Mouse (Mus musculus): ENCODE measurements around the gene Mat2b. TPM values are rescaled to one million over a fixed set of nuclear protein-coding genes. Genes with fewer than 3 reads are reported as not detected.

The Mat2b gene
- polyA plus RNA-seq, 1 experiment, result 11.1 TPM

DNA sequence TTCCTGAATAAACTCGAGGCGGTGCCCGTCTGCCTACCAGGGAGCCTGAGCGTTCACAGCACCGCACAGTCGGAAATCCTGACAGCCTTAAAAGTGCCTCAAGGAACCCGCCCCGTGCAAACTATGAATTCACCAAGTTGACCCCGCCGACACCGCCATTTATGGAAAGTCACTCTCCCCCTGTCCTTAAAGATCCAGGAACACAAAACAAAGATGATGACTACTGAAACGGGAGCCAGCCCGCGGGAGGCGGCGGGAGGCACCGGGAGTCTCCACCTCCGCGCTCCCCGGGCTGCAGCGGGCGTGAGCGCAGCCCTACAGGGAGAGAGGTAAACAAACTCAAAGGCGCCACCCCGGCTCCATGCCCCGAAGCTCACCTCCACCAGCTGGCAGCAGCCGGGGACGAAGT lies 2.9 kb downstream of the Mat2b start:
- TF ChIP-seq POLR2A (IDR thresholded peaks at IDR 0.05; ENCODE audit: control insufficient read depth, low read depth, low read length) (no peak), CTCF (IDR thresholded peaks at IDR 0.05; ENCODE audit: control insufficient read depth, insufficient read depth, insufficient replicate concordance, low read depth, low read length) (no peak)
- Histone ChIP-seq H3K36me3 (ENCODE audit: control insufficient read depth, insufficient read depth, low read length) (no peaks in the 10 kb centered on the region), H3K27ac (ENCODE audit: control insufficient read depth, insufficient read depth, low read depth, low read length) (peak overlapping the region; percentile 76), H3K27me3 (ENCODE audit: control insufficient read depth, insufficient read depth, low read length) (no peaks in the 10 kb centered on the region), H3K4me1 (ENCODE audit: control insufficient read depth, insufficient read depth, low read length) (peaks cover 15% of the 10 kb centered on the region), H3K4me3 (ENCODE audit: control insufficient read depth, low read depth, low read length) (peak overlapping the region; percentile 95)

DNA sequence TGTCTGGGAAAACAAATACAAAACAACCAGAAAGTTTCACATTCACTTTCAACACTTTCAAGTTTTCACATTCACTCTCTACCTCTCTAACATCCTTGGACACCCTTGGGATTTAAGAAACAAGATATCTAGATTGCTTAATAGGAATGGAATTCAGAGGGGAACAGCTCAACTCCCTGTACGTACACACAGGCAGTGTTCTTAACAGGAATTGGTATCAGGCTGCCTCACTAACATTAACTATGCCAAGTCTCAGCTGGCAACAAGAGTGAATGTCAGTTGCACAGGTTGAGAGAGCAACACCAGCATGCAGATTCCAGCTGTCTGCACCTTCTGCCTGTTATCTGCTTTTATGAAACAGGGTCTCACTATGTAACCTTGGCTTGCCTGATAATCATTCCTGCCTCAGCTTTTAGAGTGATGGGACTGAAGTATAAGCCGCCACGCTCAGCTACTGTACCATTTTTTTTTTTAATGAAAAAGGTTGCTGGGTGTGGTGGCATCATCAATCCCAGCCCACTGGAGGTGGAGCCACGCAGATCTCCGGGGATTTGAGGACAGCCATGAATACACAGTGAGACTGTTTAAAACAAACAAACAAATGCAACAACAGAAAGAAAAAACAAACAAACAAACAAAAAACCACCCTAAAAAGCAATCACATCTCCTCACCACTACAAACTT lies 4.4 kb downstream of the Mat2b start:
- Histone ChIP-seq H3K27ac (ENCODE audit: control insufficient read depth, insufficient read depth, low read depth, low read length) (no peak overlapping the region), H3K4me1 (ENCODE audit: control insufficient read depth, insufficient read depth, low read length) (peaks cover 15% of the 10 kb centered on the region), H3K36me3 (ENCODE audit: control insufficient read depth, insufficient read depth, low read length) (no peaks in the 10 kb centered on the region), H3K27me3 (ENCODE audit: control insufficient read depth, insufficient read depth, low read length) (no peaks in the 10 kb centered on the region), H3K4me3 (ENCODE audit: control insufficient read depth, low read depth, low read length) (no peak overlapping the region)
- TF ChIP-seq POLR2A (IDR thresholded peaks at IDR 0.05; ENCODE audit: control insufficient read depth, low read depth, low read length) (no peak), CTCF (IDR thresholded peaks at IDR 0.05; ENCODE audit: control insufficient read depth, insufficient read depth, insufficient replicate concordance, low read depth, low read length) (no peak)

DNA sequence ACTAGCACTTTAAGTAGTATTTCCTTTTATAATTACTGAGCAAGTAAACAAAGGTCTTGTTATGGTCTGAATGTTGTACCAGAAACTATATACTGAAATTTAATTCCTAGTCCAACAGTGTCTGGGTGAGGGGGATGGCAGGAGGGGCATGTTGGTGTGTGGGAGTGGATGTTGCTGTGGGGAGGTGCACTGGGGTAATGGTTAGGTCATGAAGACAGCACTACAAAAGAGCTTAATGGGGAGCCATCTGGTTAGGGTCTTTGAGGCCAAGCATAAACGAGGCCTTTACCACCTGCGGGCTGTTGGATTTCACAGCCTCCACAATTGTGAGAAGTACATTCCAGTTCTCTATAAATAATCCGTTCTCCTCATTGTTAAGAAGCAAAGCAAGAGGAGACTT lies 11.7 kb downstream of the Mat2b start:
- no peak for TF ChIP-seq POLR2A (IDR thresholded peaks at IDR 0.05; ENCODE audit: control insufficient read depth, low read depth, low read length)
- TF ChIP-seq CTCF (IDR thresholded peaks at IDR 0.05; ENCODE audit: control insufficient read depth, insufficient read depth, insufficient replicate concordance, low read depth, low read length), result no peak
- Histone ChIP-seq H3K27ac (ENCODE audit: control insufficient read depth, insufficient read depth, low read depth, low read length) (no peak overlapping the region), H3K4me3 (ENCODE audit: control insufficient read depth, low read depth, low read length) (no peak overlapping the region), H3K27me3 (ENCODE audit: control insufficient read depth, insufficient read depth, low read length) (no peaks in the 10 kb centered on the region), H3K36me3 (ENCODE audit: control insufficient read depth, insufficient read depth, low read length) (no peaks in the 10 kb centered on the region), H3K4me1 (ENCODE audit: control insufficient read depth, insufficient read depth, low read length) (no peaks in the 10 kb centered on the region)

DNA sequence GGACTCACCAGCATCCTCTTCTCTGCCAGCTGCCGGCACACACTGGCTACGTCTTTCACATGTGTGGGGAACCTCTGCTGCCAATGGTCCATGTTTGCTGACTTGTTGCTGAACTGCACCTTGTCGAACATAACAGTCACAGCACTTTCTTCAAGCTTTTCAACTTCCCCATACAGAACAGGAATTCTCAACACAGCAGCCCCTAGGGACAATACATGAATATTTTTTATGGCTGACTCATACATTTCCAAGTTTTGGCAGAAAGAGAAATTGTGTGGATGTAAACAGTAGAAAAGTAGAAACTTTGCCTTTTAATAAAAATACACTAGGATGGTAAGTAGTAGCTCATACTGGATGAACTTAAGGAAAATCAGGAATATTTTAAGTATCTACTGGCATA lies 12.5 kb downstream of the Mat2b start:
- TF ChIP-seq POLR2A (IDR thresholded peaks at IDR 0.05; ENCODE audit: control insufficient read depth, low read depth, low read length) (no peak), CTCF (IDR thresholded peaks at IDR 0.05; ENCODE audit: control insufficient read depth, insufficient read depth, insufficient replicate concordance, low read depth, low read length) (no peak)
- no peak overlapping the region for H3K27ac ChIP-seq (ENCODE audit: control insufficient read depth, insufficient read depth, low read depth, low read length)
- H3K4me1 ChIP-seq (ENCODE audit: control insufficient read depth, insufficient read depth, low read length), result no peaks in the 10 kb centered on the region
- no peaks in the 10 kb centered on the region for H3K36me3 ChIP-seq (ENCODE audit: control insufficient read depth, insufficient read depth, low read length)
- no peak overlapping the region for H3K4me3 ChIP-seq (ENCODE audit: control insufficient read depth, low read depth, low read length)
- H3K27me3 ChIP-seq (ENCODE audit: control insufficient read depth, insufficient read depth, low read length), result no peaks in the 10 kb centered on the region

DNA sequence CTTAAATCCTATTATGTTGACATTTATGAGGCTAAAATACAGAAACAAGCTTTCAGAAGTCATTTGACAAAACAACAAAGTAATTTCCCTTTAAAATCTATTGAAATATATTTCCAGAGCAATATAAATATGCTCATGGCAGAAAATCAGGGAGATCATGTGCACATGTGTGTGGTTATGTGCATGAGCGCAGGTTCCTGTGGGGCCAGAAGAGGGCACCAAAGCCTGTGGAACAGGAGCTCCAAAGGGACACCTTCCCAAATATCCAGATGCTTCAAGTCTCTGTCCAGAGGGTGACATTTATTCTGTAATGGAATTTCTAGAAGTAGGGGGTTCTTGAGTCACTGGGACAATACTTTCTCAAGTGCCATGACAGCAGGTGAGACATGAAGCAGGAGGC lies 17.8 kb downstream of the Mat2b start:
- Histone ChIP-seq H3K27me3 (ENCODE audit: control insufficient read depth, insufficient read depth, low read length) (no peaks in the 10 kb centered on the region), H3K36me3 (ENCODE audit: control insufficient read depth, insufficient read depth, low read length) (no peaks in the 10 kb centered on the region), H3K4me3 (ENCODE audit: control insufficient read depth, low read depth, low read length) (no peak overlapping the region), H3K27ac (ENCODE audit: control insufficient read depth, insufficient read depth, low read depth, low read length) (no peak overlapping the region), H3K4me1 (ENCODE audit: control insufficient read depth, insufficient read depth, low read length) (no peaks in the 10 kb centered on the region)
- TF ChIP-seq POLR2A (IDR thresholded peaks at IDR 0.05; ENCODE audit: control insufficient read depth, low read depth, low read length) (no peak), CTCF (IDR thresholded peaks at IDR 0.05; ENCODE audit: control insufficient read depth, insufficient read depth, insufficient replicate concordance, low read depth, low read length) (no peak)

DNA sequence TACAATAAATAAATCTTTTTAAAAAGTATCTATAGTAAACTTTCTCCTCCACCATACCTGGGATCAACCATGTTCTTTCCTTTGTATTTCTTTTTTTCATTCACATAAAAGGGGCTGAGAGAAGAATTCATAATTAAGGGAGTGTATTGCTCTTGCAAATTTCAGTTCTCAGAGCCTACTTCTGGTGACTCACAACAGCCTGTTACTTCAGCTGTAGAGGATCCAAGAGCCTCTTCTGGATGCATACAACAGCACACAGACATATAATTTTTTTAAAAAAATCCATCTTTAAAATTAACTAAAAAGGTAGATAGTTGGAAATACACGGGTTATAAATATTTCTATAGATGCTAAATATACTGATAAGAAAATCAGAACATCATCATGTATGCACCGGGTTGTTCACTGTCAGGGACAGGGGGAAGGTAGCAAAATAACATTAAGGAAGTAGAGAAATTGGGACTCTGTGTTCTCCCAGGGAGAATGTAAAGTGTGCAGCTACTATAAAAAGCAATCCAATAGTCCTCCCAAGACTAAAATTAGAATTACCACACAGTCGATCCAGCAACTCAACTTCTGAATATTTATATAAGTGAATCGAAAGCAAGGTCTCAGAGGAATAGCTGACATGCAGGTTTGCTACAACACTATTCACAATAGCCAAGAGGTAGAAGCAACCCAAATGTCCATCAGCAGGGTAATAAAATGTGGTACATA lies 19.8 kb downstream of the Mat2b start:
- Histone ChIP-seq H3K36me3 (ENCODE audit: control insufficient read depth, insufficient read depth, low read length) (no peaks in the 10 kb centered on the region), H3K27ac (ENCODE audit: control insufficient read depth, insufficient read depth, low read depth, low read length) (no peak overlapping the region), H3K27me3 (ENCODE audit: control insufficient read depth, insufficient read depth, low read length) (no peaks in the 10 kb centered on the region), H3K4me3 (ENCODE audit: control insufficient read depth, low read depth, low read length) (no peak overlapping the region), H3K4me1 (ENCODE audit: control insufficient read depth, insufficient read depth, low read length) (no peaks in the 10 kb centered on the region)
- TF ChIP-seq POLR2A (IDR thresholded peaks at IDR 0.05; ENCODE audit: control insufficient read depth, low read depth, low read length) (no peak), CTCF (IDR thresholded peaks at IDR 0.05; ENCODE audit: control insufficient read depth, insufficient read depth, insufficient replicate concordance, low read depth, low read length) (no peak)

DNA sequence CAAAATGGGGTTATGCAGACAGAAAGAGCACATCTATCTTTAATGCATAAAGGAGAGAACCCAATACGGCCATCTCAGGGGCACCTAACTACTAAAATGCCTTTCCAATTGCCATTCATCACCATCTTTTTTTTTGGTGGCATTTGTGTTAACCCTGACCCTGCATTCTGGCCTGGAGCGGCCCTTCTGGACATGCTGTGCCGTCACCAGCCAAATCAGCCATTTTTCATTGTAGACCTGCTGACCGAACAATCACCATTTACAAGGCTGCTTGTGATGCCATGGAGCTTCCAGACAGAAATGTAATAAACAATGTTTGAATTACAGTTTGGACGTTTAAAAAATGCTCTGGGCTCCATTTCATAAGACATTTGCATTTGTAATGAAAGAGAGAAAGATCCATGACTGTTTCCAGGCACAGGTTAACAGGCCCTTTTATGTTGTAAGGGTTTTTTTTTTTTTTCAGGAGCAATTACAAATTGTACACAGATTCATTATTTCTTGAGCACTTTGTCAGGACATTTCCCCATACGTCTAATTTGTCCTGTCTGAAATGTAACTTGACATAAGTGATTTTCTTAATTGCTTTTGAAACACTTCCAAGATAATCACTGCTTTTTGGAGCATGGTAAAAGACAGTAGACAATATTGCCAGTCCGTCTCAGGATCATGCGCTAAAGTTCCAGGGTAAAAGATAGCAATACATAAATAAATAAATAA lies 45.1 kb downstream of the Mat2b start:
- Histone ChIP-seq H3K27ac (ENCODE audit: control insufficient read depth, insufficient read depth, low read depth, low read length) (no peak overlapping the region), H3K4me1 (ENCODE audit: control insufficient read depth, insufficient read depth, low read length) (no peaks in the 10 kb centered on the region), H3K4me3 (ENCODE audit: control insufficient read depth, low read depth, low read length) (no peak overlapping the region), H3K36me3 (ENCODE audit: control insufficient read depth, insufficient read depth, low read length) (no peaks in the 10 kb centered on the region), H3K27me3 (ENCODE audit: control insufficient read depth, insufficient read depth, low read length) (no peaks in the 10 kb centered on the region)
- TF ChIP-seq POLR2A (IDR thresholded peaks at IDR 0.05; ENCODE audit: control insufficient read depth, low read depth, low read length), result no peak
- no peak for TF ChIP-seq CTCF (IDR thresholded peaks at IDR 0.05; ENCODE audit: control insufficient read depth, insufficient read depth, insufficient replicate concordance, low read depth, low read length)
